In genomic region chrX:140664479-140665241, GRCm38 (mm10) we compare ENCODE assay signal across 8 mouse cellular contexts. TPM values are rescaled to one million over a fixed set of nuclear protein-coding genes. Genes with fewer than 3 reads are reported as not detected.
DNase-seq lines count a peak whose midpoint lies in the region; ATAC-seq lines count a peak whose summit lies in the region.

Mid2 (plus strand) TSS chrX:140664599.

- DNase-seq in cerebellum, adult 9-11 months, result peak; percentile 53
- peak; percentile 22 to 31 for DNase-seq in frontal cortex, postnatal 36 days (ENCODE audit: low spot score in 2 of 2)
- peak; percentile 21 to 43 for DNase-seq in layer of hippocampus, postnatal 10 days (ENCODE audit: low spot score in 2 of 2)
- peak; percentile 54 for DNase-seq in retina, postnatal 1 day
- DNase-seq in adipocyte (ENCODE audit: low spot score), result no peak

- H3K27ac ChIP-seq in hindbrain, embryonic 12.5 days, result peak within 1 kb of the TSS; percentile 23
- peak within 1 kb of the TSS; percentile 26 for H3K27ac ChIP-seq in lung, embryonic 16.5 days (ENCODE audit: low read length)

- peak; percentile 19 for ATAC-seq in activated CD4-positive, CD25-positive, alpha-beta regulatory T cell, adult 4 months
- ATAC-seq in hindbrain, embryonic 12.5 days (ENCODE audit: low FRiP score), result peak; percentile 77
- ATAC-seq in lung, embryonic 16.5 days (ENCODE audit: low read depth), result peak; percentile 81

- H3K36me3 ChIP-seq in hindbrain, embryonic 12.5 days, result no peaks in the 10 kb centered on the region
- no peaks in the 10 kb centered on the region for H3K36me3 ChIP-seq in lung, embryonic 16.5 days (ENCODE audit: control insufficient read depth, insufficient read depth, low read length)

- H3K4me2 ChIP-seq in hindbrain, embryonic 12.5 days (replicated peaks), result peak within 1 kb of the TSS; percentile 62
- H3K4me2 ChIP-seq in lung, embryonic 16.5 days (ENCODE audit: low read depth, low read length), result peak within 1 kb of the TSS; percentile 51

- peak within 1 kb of the TSS; percentile 67 for H3K9ac ChIP-seq in hindbrain, embryonic 12.5 days
- H3K9ac ChIP-seq in lung, embryonic 16.5 days (ENCODE audit: low read length), result peak within 1 kb of the TSS; percentile 70

- peak within 1 kb of the TSS; percentile 52 for H3K4me3 ChIP-seq in hindbrain, embryonic 12.5 days
- H3K4me3 ChIP-seq in lung, embryonic 16.5 days (ENCODE audit: low read length), result peak within 1 kb of the TSS; percentile 58

- H3K9me3 ChIP-seq in hindbrain, embryonic 12.5 days (replicated peaks), result no peaks in the 10 kb centered on the region
- no peaks in the 10 kb centered on the region for H3K9me3 ChIP-seq in lung, embryonic 16.5 days (ENCODE audit: control insufficient read depth, low read length)

- peaks cover 52% of the 10 kb centered on the region for H3K27me3 ChIP-seq in hindbrain, embryonic 12.5 days
- no peaks in the 10 kb centered on the region; the same call in none of the 2 replicates for H3K27me3 ChIP-seq in lung, embryonic 16.5 days (ENCODE audit: control insufficient read depth, insufficient read depth, low read depth, low read length)

- 18% methylated on average over 46 of the region's 68 CpGs for WGBS in hindbrain, embryonic 12.5 days
- 20% methylated on average over 14 of the region's 68 CpGs for WGBS in lung, embryonic 16.5 days

- no peaks in the 10 kb centered on the region for H3K4me1 ChIP-seq in hindbrain, embryonic 12.5 days
- H3K4me1 ChIP-seq in lung, embryonic 16.5 days (replicated peaks; ENCODE audit: control insufficient read depth, insufficient read depth, low read length), result no peaks in the 10 kb centered on the region; the same call in 1 of the 2 replicates

RNA-seq across cellular contexts. Expression of gene Mid2, which starts in this region (rescaled TPM):
- under 1 TPM; 0.38 to 0.45 TPM for polyA plus RNA-seq in activated CD4-positive, CD25-positive, alpha-beta regulatory T cell, adult 4 months (2017; shearing (Covaris generic))
- polyA plus RNA-seq in hindbrain, embryonic 12.5 days (2016; fragmentation: Nextera tagmentation; extraction: Ambion mirVana), result 4.4 and 6.0 TPM in 2 replicates
- total RNA-seq in layer of hippocampus, postnatal 10 days (2021), result 10 to 100 TPM; 23.2 to 28.8 TPM
- 6.2 and 7.5 TPM in 2 replicates for polyA plus RNA-seq in lung, embryonic 16.5 days (2015; fragmentation: Nextera tagmentation; extraction: Ambion mirVana)

Comparison
In these comparisons a context has a peak if more than half of its experiments do, and no peak if none do; other contexts are left out.
1. Peak in ATAC-seq in activated CD4-positive, CD25-positive, alpha-beta regulatory T cell, adult 4 months; RNA of the gene not detected or under 1 TPM.
2. ATAC-seq: peak in every context shown above with its lines; median percentile 81 in lung, embryonic 16.5 days; 77 in hindbrain, embryonic 12.5 days; 19 in activated CD4-positive, CD25-positive, alpha-beta regulatory T cell, adult 4 months.